Mouse (Mus musculus): ENCODE measurements around the gene Kcnab1. TPM values are rescaled to one million over a fixed set of nuclear protein-coding genes. Genes with fewer than 3 reads are reported as not detected.

Kcnab1 gene
- total RNA-seq (2014; rRNA removed; ENCODE audit: low replicate concordance) (0.19 and 0.23 TPM in 2 replicates), polyA plus RNA-seq (2015; fragmentation: Nextera tagmentation; extraction: Ambion mirVana) (1.00 and 1.2 TPM in 2 replicates)

GRCm38 (mm10) chr3:65108945-65109921 lies at the start of gene Kcnab1:
Gene Kcnab1, plus strand, starts transcription at chr3:65109384.
- peaks cover 14% of the 10 kb centered on the region for H3K27me3 ChIP-seq (ENCODE audit: control insufficient read depth, insufficient read depth, low read length)
- H3K27ac ChIP-seq (ENCODE audit: low read depth): no peak within 1 kb of the TSS
- peak within 1 kb of the TSS; percentile 83 for H3K4me2 ChIP-seq (ENCODE audit: low read depth, low read length)
- WGBS: 4% methylated on average over 30 of the region's 30 CpGs
- no peaks in the 10 kb centered on the region for H3K9me3 ChIP-seq (replicated peaks; ENCODE audit: control insufficient read depth, low read length)
- peak within 1 kb of the TSS; percentile 40 for H3K4me3 ChIP-seq (ENCODE audit: low read depth, low read length)
- no peak within 1 kb of the TSS; the same call in 1 of the 2 replicates for H3K9ac ChIP-seq (replicated peaks; ENCODE audit: low read depth, low read length)
- TF ChIP-seq CTCF (IDR thresholded peaks at IDR 0.05; ENCODE audit: low read depth) (no peak), EP300 (IDR thresholded peaks at IDR 0.05; ENCODE audit: low read depth) (no peak)
- no peaks in the 10 kb centered on the region for H3K36me3 ChIP-seq (replicated peaks; ENCODE audit: control insufficient read depth, insufficient read depth, low read length)
- DNase-seq (ENCODE audit: low spot score): no peak
- ATAC-seq (ENCODE audit: insufficient read depth, low read depth): no peak
- peaks cover 5% of the 10 kb centered on the region; the same call in 1 of the 2 replicates for H3K4me1 ChIP-seq (ENCODE audit: control insufficient read depth, insufficient read depth)

DNA sequence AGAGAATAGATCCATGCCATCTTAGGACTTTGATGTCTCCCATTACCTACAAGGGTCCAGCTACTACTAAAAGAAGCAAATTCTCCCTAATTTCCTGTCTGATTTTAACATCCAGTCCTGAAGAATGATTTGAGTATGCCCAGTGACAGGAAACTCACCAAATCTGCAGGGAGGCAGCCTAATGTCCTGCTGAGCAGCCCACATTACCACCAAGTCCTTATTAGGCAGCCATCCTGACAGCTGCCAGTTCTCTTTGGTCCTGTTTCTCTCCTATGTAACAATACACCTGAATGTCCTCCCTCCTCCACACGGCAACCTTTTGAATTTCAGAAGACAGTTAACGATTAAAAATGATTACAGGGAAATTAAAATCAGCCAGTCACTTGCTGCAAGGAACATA lies 20.9 kb upstream of the Kcnab1 start:
- H3K36me3 ChIP-seq (replicated peaks; ENCODE audit: control insufficient read depth, insufficient read depth, low read length): no peaks in the 10 kb centered on the region
- no peak overlapping the region for H3K4me3 ChIP-seq (ENCODE audit: low read depth, low read length)
- H3K9ac ChIP-seq (replicated peaks; ENCODE audit: low read depth, low read length): no peak overlapping the region
- no peak for TF ChIP-seq EP300 (IDR thresholded peaks at IDR 0.05; ENCODE audit: low read depth)
- TF ChIP-seq CTCF (IDR thresholded peaks at IDR 0.05; ENCODE audit: low read depth): no peak
- H3K4me1 ChIP-seq (ENCODE audit: control insufficient read depth, insufficient read depth): no peaks in the 10 kb centered on the region
- no peaks in the 10 kb centered on the region for H3K27me3 ChIP-seq (ENCODE audit: control insufficient read depth, insufficient read depth, low read length)
- ATAC-seq (ENCODE audit: insufficient read depth, low read depth) (no peak), DNase-seq (ENCODE audit: low spot score) (no peak)
- H3K4me2 ChIP-seq (ENCODE audit: low read depth, low read length): no peak overlapping the region
- H3K9me3 ChIP-seq (replicated peaks; ENCODE audit: control insufficient read depth, low read length): no peaks in the 10 kb centered on the region; the same call in 1 of the 2 replicates
- no peak overlapping the region for H3K27ac ChIP-seq (ENCODE audit: low read depth)
- WGBS: 77% methylated on average over 2 of the region's 2 CpGs

DNA sequence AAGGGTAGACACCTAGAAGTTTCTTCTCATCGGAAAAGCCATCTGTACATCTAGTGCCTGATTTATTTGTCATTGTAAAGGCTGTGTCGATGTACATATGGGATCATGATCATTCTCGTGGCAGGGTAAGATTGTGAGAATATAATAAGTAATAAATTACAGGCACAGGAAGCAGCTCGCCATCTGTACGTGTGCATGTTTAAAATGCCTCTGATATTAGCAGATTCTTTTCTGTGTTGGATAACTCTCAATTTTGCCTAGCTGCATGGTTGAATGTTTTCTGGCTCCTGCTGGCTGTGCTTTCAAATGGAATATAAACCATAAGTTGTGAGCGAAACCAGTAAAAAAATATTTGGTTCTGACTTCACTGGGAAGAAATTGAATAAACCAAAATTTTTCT lies 5.1 kb upstream of the Kcnab1 start:
- 73% methylated on average over 6 of the region's 6 CpGs for WGBS
- no peak overlapping the region for H3K27ac ChIP-seq (ENCODE audit: low read depth)
- no peak overlapping the region for H3K9ac ChIP-seq (replicated peaks; ENCODE audit: low read depth, low read length)
- peaks cover 3% of the 10 kb centered on the region; the same call in 1 of the 2 replicates for H3K4me1 ChIP-seq (ENCODE audit: control insufficient read depth, insufficient read depth)
- no peak overlapping the region for H3K4me3 ChIP-seq (ENCODE audit: low read depth, low read length)
- H3K9me3 ChIP-seq (replicated peaks; ENCODE audit: control insufficient read depth, low read length): no peaks in the 10 kb centered on the region
- no peaks in the 10 kb centered on the region for H3K36me3 ChIP-seq (replicated peaks; ENCODE audit: control insufficient read depth, insufficient read depth, low read length)
- ATAC-seq (ENCODE audit: insufficient read depth, low read depth) (no peak), DNase-seq (ENCODE audit: low spot score) (no peak)
- TF ChIP-seq EP300 (IDR thresholded peaks at IDR 0.05; ENCODE audit: low read depth): no peak
- no peak for TF ChIP-seq CTCF (IDR thresholded peaks at IDR 0.05; ENCODE audit: low read depth)
- no peak overlapping the region for H3K4me2 ChIP-seq (ENCODE audit: low read depth, low read length)
- peaks cover 12% of the 10 kb centered on the region for H3K27me3 ChIP-seq (ENCODE audit: control insufficient read depth, insufficient read depth, low read length)

GRCm38 (mm10) chr3:65110190-65110589 lies 1.0 kb downstream of the Kcnab1 start:
- no peak for DNase-seq (ENCODE audit: low spot score)
- no peaks in the 10 kb centered on the region for H3K36me3 ChIP-seq (replicated peaks; ENCODE audit: control insufficient read depth, insufficient read depth, low read length)
- H3K4me3 ChIP-seq (ENCODE audit: low read depth, low read length): no peak overlapping the region; the same call in 1 of the 2 replicates
- no peak overlapping the region for H3K27ac ChIP-seq (ENCODE audit: low read depth)
- no peak overlapping the region for H3K9ac ChIP-seq (replicated peaks; ENCODE audit: low read depth, low read length)
- WGBS: 83% methylated on average over 9 of the region's 9 CpGs
- no peak for ATAC-seq (ENCODE audit: insufficient read depth, low read depth)
- H3K9me3 ChIP-seq (replicated peaks; ENCODE audit: control insufficient read depth, low read length): no peaks in the 10 kb centered on the region
- peaks cover 5% of the 10 kb centered on the region; the same call in 1 of the 2 replicates for H3K4me1 ChIP-seq (ENCODE audit: control insufficient read depth, insufficient read depth)
- H3K27me3 ChIP-seq (ENCODE audit: control insufficient read depth, insufficient read depth, low read length): peaks cover 14% of the 10 kb centered on the region
- H3K4me2 ChIP-seq (ENCODE audit: low read depth, low read length): no peak overlapping the region
- no peak for TF ChIP-seq CTCF (IDR thresholded peaks at IDR 0.05; ENCODE audit: low read depth)
- TF ChIP-seq EP300 (IDR thresholded peaks at IDR 0.05; ENCODE audit: low read depth): no peak

DNA sequence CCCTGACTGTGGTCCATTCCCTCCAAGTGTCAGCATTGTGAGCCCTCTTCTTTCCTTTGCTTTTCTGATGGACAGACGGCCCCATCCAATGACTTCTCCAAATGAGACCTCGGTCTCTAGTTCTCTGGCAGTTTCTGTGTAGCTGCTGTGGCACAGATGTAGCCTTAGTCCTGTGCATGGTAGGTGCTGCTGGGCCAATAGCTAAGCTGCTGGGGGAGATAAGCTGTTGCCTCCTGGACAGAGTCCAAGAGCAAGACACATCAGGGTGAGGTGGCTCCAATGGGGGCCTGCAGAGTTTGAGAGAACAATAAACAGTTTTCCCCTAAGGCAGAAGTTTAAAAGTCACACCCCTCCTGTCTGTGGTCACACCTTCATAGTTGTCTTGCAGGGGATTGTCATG lies 2.0 kb downstream of the Kcnab1 start:
- Histone ChIP-seq H3K4me2 (ENCODE audit: low read depth, low read length) (no peak overlapping the region), H3K27ac (ENCODE audit: low read depth) (no peak overlapping the region), H3K36me3 (replicated peaks; ENCODE audit: control insufficient read depth, insufficient read depth, low read length) (no peaks in the 10 kb centered on the region), H3K9ac (replicated peaks; ENCODE audit: low read depth, low read length) (no peak overlapping the region), H3K9me3 (replicated peaks; ENCODE audit: control insufficient read depth, low read length) (no peaks in the 10 kb centered on the region), H3K27me3 (ENCODE audit: control insufficient read depth, insufficient read depth, low read length) (peaks cover 14% of the 10 kb centered on the region), H3K4me3 (ENCODE audit: low read depth, low read length) (no peak overlapping the region), H3K4me1 (ENCODE audit: control insufficient read depth, insufficient read depth) (peaks cover 5% of the 10 kb centered on the region; the same call in 1 of the 2 replicates)
- ATAC-seq (ENCODE audit: insufficient read depth, low read depth) (no peak), DNase-seq (ENCODE audit: low spot score) (peak; percentile 6)
- TF ChIP-seq CTCF (IDR thresholded peaks at IDR 0.05; ENCODE audit: low read depth) (no peak), EP300 (IDR thresholded peaks at IDR 0.05; ENCODE audit: low read depth) (no peak)
- 41% methylated on average over 2 of the region's 2 CpGs for WGBS
